Mouse (Mus musculus) T-helper 2 cell (primary cell): ENCODE measurements around the gene Scamp2.

Source experiments
- in situ Hi-C: fragments of 300-600 bp; cut with MboI, MseI; formaldehyde crosslinking; loops from one replicate; pipeline ENCODE4 v1.15.1; 2025; ENCODE audit warnings: high pct_unique_total_duplicates

Scamp2 gene

DNA sequence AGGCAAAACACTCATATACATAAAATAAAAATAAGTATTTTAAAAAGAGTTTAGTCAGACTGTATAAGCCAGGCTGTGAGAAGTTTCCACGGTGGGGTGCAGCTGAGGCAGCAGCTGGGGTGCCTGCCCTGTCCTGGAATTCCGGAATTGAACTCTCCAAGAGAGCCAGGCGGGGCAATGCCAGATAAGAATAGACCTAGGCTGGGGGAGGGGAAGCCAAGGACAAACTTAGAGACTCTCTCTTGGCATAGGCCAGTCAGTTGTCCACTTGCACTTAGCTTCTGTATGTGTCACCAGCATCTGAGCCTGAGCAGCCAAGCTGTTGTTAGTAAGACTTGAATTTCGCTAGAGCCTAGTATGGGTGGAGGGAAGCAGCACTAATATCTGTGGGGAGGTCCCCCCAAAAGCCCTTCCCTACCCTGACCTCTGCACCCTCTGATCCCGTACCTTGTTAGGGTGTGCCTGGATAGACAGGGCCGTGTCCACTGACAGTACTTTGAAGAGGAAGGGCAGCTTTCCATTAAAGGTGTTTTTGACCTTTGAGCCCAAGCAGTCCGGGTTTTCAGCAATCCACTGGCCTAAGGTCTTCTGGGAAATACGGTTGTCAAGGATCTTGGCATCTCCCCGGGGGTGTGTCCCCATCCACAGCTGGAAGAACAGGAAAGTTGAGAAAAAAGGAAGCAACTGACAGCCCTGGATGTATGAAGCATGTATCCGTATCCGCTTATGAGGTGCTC is 10.4 kb upstream of the Scamp2 start:
- in situ Hi-C loops = no loop called here

DNA sequence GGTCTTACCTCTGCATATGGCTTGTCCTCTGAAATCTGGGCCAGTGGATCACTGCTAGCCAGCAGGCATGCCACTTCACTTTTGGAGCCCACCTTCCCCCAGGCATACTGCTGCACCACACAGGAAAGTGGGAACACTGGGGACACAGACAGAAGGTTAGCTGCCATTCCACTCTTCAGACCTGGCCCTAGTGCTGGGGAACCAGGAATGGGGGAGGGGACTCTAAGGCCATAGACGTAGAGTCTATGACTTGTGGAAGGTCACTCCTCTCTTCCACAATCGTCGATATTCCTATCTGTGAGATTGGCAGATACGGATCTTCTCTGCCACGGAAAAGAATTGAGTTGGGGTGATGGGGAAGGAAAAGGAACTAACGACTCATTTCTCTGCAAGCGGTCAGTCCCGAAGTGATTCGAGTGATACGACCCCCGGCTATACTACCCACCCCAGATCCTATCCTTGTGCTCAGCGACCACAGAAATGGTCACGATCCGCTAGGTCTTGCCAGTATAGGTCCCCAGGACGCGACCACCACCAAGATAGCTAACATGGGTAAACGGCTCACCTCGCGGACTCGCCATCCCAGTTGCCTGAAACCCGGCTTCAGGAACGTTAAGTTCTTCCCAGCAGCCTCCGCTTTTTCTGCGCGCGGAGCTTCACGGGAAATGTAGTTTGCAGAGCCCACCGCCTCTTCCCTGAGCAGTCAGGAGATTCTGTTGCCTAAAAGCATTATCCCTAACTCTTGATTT is 8.4 kb upstream of the Scamp2 start, which contains the start of gene Mpi:
Gene Mpi (minus strand): TSS at position 625 of the 749 bp plus-strand sequence.
- in situ Hi-C loops = no loop called here

DNA sequence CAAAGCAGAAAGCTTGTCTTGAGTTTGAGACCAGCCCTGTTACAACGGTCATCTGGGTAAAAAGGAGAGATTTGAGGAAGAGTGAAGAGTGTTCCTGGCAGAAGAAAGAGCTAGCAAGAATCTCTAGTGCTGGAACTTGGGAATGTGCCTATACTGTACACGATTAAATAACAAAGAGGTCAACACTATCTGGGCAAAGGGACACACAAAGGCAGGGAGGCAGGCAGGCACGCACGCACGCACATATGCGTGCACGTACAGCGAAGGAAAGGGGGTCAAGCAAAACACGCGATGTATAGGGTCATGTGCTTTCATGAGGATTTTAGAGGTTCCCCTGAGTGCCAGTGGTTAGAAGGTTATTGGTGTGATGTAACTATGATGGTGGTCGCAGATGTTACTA is 7.6 kb upstream of the Scamp2 start:
- in situ Hi-C loops = no loop called here

DNA sequence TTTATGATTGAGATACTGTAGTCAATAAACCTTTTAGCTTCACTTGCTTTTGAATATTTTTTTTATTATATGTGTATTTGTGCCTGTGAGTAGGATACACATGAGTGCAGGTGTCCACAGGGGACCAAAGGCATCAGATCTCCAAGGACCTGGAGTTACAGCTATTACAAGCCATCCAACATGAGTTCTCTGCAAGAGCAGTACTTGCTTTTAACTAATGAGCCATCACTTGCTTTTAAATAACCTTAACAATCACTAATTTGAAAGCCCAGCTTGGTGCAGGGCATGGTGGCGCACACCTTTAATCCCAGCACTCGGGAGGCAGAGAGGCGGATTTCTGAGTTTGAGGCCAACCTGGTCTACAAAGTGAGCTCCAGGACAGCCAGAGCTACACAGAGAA is 6.0 kb upstream of the Scamp2 start:
- in situ Hi-C loops = no loop called here

DNA sequence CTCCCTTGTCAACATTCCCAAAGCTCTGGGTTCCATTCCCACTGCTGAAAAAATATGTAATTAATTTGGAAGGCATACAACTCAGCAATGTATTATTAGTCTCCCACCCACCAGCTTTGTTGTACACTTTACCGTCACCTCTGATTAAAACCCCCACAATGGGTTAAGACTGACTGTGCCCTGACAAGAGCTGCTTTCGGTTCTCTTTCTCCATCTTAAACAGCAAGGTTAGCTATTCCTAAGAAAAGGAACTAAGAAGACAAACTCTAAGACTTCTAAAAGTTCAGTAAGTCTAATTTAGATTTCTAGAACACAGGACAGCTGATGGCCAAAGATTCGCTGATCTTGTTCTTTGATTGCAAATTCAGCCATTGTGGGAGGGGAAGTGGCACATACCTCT is 3.5 kb upstream of the Scamp2 start:
- in situ Hi-C loops = no loop called here

DNA sequence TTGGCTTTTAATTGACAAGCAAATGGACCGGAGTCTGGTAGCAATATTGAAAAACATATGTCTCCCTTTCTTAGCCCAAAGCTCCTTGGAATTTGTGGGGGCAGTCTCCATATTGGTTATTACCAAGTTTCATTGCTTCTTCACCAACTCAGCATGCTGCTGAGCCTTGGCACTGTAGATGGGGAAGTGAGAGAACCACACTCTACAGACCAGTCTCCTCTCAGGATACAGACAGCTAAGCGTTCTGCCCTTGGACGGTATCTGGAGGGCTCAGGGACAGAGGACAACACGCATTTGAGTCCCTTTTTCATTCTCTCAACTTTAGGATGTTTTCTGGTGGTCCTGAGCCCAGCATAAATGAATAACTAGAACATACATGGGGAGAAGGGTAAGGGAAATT is 2.1 kb upstream of the Scamp2 start:
- in situ Hi-C loops = no loop called here

DNA sequence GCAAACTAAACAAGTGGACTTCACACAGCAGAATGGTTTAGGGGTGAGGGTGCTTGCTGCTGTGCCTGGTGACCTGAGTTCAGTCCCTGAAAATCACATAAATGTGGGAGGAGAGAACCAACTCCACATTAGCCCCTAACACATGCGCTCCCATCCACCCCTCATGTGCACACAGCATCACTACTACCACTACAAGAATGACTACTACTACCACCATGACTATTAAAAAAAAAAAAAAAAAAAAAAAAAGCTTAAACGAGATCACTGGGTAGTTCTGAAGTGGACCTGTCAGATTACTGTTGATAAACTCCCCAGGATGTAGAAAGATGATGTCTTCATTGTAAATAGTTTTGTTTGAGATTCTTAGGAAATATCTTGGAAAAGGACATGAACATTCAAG is 1.2 kb upstream of the Scamp2 start:
- in situ Hi-C loops = no loop called here

DNA sequence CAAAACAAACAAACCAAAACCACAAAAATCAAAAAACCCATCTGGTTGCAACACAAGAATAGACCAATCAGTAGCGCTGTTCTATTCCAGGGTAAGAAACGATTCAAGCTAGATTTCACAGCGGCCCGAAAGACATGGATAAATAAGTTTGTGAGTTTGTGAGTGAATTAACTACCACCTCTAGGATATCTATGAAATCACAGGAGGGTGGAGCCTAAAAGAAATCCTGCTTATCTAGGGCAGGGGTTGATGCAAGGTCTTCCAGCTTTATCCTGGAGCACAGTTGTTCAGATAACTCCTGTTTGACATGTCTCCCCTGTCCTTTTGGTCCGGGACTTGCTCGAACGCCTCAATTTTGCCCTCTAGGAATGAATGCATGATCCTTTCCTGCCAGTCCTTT is 480 bp upstream of the Scamp2 start:
- in situ Hi-C loops = no loop called here

DNA sequence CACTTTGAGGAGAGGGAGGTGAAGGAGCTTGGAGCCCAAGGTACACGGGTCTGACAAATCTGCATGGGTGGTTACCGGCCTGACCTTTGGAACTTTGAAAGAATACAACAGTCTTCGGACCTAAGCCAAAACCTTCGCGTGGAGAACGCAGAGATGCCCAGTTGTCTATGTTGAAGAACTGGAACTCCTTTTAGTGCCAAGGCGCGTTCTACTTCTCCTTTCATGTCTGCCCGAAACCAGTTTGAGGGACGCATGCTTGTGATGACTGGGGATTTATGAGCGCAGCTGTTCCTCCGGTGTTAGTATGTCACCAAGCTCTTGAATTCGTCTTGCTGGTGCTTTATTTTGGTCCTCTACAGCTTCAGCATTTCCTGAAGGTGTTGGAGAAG is 962 bp downstream of the Scamp2 start:
- in situ Hi-C loops = no loop called here

DNA sequence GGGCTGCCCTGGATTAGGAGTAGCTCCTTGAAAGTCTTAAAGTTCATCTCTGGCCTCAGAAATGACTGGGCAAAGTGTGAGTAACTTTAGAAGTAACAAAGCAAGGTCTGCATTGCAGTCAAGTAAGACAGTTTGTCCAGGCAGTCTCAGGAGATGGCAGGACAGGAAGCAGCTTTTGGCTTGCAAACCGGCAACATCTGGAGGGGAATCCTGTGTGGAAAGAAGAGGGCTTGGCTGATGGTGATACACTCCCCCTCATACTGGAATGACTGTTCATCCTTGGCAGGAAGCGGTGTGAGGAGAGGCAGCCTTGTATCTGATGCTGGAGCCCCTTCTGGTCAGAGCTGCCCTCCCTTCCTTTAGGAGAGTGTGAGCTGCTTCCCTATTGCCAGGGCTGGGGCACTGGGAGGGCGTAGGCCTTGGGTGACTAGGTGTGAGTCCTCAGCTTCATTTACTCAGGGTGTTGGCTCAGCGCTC is 2.2 kb downstream of the Scamp2 start:
- in situ Hi-C loops = no loop called here

DNA sequence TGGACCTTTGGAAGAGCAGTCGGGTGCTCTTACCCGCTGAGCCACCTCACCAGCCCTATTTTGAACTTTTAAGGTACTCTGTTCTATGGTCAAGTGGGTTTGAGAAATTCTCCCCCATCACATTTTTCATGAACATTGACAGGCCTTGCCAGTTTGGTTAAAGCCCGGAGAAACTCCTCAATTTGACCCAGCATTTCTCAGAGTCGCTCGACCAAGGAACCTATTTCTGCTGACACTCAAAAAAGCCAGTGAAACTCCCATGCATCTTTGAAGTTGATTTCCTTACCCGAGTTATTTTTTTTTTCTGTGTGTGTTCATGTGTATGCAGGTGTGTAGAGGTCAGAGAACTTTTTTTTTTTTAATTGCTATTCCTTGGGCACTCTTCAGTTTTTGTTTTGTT is 3.9 kb downstream of the Scamp2 start:
- in situ Hi-C loops = no loop called here

DNA sequence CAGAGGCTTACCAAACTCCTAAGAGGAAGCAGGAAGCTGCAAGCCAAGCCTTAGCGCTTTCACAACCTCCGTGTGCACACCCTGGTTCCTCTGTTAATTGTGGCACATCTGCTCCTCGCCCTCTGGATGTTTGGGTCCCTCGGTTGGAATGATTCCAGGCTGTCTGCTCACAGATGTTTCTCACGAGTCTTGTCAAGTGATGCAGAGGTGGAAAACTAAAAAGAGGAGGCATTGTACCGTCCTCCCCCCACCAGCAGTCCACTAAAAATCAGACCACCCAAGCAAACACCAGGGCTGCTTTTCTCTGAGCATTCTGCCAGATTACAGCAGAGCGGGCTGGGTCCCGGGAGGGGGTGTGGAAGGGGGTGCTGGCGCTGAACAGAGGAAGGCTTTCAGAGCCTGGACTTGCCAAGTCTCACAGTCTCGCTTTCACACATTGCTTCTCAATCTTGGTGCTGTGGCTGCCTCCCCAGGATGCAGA is 5.0 kb downstream of the Scamp2 start:
- in situ Hi-C loops = no loop called here

DNA sequence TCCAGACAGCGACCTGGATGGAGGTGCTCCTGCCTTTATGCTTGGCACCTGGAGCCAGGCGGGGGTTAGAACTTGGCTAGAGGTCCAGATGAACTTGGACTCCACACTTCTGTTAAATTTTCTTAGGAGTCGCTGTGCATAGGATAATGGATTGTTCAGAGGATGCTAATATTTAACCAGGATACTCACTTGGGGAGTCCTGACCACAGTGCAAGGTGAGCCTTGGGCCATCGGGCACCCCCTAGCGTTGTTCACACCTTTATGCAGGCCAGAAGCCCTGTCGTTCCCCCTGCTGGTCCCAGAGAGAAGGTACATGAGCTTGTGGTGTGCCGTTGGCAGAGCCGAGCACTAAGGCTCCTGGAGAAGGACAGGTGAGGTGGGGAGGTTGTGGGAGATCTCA is 6.1 kb downstream of the Scamp2 start:
- in situ Hi-C loops = no loop called here

DNA sequence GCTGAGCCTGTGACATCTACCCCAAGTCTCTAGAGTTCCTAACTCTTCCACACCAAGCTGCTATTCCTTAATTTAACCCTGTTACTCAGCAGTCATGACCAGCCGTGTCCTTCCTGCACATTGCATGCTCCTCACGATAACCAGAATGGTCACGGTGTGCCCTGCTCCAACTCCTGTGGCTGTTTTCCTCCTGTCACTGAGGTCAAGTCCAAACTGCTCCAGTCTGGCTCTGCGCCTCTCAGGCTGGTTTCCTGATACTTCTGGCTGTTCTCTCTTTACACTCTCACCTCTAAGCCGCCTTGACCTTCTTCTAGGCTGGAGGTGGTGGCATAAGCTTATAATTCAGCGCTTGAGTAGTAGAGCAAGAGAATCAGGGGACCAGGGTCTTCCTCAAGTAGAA is 7.8 kb downstream of the Scamp2 start:
- in situ Hi-C loops = no loop called here

DNA sequence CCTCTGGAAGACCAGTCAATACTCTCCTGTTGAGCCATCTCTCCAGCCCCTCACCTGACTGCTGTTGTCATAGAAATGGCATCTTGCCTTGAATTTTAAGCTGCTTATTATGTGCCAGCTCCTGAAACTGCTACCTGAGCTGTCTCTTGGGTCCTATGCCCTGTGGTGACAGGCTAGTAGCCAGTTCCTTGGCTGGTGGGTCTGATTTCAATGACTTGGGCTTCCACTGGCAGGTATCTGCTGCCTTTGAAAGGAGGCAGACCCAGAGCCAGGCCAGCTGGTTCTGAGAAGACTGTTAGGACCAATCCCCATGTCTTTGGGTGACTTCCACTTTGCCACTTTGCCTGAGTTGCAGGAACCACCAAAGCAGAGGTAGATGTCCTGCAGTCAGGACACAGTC is 13.7 kb downstream of the Scamp2 start:
- in situ Hi-C loops = no loop called here

DNA sequence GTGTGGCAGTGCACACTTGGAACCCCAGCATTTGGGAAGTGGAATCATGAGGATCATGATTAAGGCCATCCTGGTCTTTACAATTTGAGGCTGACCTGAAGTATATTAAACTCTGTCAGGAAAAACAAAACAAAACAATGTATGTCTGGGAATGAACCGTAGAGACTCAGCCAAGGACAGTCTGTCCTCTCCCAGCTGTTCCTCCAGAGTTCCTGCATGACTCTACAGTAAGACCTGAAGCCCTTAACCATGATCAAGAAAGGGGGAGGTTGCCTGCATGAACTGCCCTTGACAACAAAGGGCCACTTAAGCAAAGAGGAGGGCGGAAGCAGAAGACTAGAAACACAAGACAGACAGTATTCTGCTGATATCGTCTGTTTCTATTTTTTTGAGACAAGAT is 14.8 kb downstream of the Scamp2 start:
- in situ Hi-C loops = loop anchor here (5.0 kb wide), 1 partner anchor 42 kb away; no protein-coding TSS in a partner anchor

DNA sequence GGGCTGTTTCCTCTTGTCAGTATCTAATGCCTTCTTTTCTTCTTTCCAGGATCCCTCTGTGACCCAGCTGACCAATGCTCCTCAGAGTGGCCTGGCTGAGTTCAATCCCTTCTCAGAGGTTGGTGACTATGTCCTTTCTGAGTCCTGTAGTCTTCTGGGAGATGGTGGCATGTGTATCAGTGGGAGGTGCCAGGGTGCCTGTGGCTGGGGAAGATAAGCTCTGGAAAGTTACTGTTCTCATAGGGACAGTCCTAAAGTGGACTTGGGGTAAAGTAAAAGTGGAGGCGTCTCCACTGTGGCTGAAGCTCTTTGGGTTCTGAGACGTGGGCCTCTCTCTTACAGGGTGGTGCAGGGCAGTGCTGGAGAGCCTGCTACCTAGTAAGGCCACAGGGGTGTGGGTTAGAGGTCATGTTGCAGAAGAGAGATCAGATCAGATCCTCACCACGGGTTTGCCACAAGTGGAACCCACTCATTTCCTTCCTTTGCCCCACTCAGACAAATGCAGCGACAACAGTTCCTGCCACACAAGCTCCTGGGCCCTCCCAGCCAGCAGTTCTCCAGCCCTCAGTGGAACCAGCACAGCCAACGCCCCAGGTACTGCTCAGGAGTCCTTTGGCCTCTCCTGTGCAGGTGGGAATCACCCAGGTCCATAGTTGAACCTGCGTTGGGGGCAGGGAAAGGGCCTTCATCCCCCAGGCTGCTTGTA is 16.6 kb downstream of the Scamp2 start:
- in situ Hi-C loops = loop anchor here (5.0 kb wide), 1 partner anchor 40 kb away; no protein-coding TSS in a partner anchor

DNA sequence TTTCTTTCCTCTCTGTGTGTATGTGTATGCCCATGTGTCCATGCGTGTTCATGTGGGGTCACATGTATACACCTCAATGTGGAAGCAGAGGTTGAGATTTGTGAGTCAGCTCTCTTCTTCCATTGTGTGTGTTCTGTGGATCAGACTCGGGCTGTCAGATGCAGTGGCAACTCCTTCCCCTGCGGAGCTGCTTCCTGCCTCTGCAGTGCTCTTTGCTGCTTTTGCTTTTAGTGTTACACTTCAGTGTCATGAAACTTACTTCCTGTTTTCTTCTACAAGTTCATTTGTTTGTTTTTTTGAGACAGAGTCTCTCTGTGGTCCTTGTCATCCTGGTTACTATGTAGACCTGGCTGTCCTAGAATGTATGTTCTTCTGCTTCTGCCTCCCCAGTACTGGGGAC is 24.2 kb downstream of the Scamp2 start:
- in situ Hi-C loops = no loop called here

DNA sequence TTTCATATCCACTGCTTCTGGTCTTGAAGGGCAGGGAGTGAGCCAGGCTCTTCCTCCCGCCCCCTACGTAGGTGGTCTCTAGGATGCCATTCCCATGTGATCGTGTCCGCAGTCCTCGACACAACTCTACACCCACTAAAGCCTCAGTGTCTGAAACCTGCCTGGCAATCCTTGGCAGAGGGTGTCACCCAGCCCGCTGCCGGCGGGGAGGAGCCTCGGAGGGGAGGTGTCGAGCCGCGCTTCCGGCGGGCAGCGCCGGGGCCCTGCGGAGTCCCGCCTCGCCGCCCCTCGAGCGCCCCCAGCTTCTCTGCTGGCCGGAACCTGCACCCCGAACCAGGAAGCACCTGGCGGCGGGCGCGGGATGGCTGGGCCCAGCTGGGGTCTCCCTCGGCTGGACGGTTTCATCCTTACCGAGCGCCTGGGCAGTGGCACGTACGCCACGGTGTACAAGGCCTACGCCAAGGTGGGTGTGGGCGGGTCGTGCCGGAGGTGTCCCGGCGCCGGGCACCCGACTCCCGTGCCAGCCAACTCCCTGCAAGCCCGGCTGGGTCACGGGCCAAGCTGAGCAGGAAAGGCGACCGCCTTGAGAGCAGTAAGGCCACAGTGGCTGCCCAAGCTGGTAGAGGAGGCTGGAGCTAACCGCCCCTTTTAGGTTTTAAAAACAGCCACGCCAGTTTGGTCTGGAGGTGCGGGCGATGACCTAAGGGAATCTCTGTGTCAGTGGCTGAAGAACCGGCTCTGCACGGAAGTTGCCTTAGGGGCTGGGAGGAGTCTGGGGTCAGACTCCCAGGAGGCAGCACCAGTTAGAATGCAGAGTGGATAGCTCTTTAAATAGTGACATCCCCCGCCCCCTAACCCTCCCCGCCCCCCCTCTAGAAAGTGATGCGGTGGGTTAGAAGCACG is 28.7 kb downstream of the Scamp2 start, which contains the start of gene Ulk3:
Gene Ulk3 (plus strand): TSS at position 229 of the 903 bp plus-strand sequence.
- in situ Hi-C loops = no loop called here

DNA sequence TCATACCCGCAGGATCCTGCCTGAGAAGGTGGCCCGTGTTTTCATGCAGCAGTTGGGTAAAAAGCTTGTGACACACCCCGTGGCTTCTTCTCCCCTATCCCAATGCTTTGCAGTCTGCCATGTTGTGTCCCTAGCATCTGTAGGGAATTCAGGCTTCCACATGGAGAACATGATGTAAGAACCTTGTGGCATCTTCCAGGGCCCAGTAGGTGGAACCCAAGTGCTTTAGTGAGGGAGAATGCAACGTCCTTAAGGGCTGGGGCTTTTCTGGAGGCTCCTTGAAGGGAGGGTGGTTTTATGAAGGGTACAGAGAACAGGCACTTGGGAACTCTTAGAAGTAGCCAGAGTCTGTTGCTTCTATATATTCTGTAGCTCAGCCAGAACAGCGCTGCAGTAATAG is 30.0 kb downstream of the Scamp2 start:
- in situ Hi-C loops = no loop called here
